Mouse (Mus musculus) right cerebral cortex, postnatal 25 days (tissue): ENCODE measurements around the gene 4930550C14Rik.

ENCODE experiments used
- DNase-seq: peaks from one replicate; pipeline ENCODE4 v3.0.0; 2022

4930550C14Rik gene

DNA sequence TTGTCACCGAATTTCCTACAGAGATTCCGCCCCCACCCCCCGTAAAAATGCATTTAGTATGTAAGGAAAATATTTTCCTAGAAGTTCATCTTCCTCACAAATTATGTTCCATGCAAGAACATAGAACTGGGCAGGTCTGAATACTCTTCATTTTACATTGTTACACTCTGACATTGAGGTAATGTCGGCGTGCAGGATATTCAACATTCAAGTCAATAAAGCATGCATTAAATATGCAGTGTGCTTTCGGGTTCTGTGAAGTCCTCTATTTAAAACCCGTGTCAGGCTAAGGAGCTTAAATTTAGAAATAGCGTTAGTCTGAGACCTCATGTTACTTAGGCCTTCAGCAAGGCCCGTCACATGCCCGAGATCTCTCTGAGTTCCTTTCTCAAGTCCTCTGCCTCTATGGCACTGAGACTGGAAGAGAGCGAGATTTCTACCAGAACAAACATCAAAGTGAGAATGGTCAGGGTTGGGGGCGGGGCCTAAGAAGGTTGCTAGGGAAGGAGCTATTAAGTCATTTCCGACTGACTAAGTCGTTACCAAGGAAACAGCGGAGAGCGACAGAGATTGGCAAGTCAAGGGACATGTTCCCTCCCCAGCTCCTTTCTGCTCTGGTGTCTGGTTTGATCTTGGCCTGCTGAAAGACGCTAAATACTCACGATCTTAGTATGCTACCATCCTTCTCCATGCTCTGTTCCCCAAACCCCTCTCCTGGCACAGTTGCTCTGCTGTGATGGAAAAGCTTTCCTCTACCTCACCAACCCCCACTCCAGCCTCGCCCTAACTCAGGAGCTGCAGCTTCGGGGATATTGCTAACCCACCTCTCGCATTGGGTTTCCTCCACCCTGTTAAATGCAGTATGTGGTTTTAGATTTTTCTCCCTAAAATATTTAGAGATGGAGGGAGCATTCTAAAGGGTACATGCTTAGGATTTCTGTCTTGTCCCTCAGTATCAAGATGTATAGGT is 2.9 kb downstream of the 4930550C14Rik start:
- peak; percentile 47 for DNase-seq

DNA sequence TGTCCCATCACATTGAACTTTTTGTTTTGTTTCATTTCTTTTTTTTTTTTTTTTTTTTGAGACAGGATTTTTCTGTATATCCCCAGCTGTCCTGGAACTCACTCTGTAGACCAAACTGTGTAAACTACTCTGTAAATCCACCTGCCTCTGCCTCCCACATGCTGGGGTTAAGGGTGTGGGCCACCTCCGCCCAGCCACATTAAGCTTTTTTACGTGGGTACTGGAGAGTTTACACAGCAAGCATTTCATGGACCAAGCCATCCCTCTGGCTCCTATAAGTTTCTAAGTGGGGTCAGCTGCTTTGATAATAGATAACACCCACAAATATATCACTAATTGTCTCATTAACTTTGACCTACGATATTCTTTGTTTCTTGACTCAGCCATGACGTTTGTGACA is 6.4 kb downstream of the 4930550C14Rik start:
- DNase-seq: no peak

DNA sequence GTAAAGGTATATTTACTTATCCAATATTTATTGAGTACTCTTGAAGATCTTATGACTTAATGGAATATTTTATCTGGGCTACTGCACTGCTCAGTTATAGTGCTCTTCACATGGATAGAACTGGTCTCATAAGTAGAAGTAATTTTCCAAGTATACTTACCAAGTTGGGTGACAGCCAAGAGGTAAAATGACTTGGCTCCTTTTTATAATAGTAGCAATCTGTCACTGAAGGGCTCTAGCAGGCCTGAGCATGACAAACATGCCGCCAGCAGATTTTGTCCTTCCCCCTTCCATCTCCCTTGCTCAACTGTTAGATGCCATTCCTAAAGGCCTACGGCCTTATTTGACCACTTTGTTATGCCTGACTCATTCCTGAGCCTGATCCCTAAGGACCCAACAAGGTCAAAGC is 6.8 kb downstream of the 4930550C14Rik start:
- no peak for DNase-seq

DNA sequence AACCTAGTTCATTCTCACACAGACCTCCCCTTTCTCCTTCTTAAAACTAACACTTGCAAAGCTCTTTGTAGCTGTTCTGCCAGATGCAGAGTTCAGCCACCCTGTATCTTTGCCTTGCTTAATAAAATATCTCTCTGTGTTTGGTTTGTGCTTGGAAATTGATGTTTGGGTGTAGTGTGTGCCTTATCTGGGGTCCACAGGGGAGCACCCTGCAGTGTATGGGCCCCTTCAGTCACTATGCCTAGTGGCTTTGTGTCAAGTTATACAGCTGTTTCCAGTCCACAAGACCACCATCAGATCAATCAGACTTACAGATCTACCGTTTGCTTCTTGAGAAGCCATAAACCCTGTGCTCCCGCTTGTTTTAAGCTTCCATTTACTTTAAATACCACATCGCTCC is 7.3 kb downstream of the 4930550C14Rik start:
- DNase-seq: no peak

DNA sequence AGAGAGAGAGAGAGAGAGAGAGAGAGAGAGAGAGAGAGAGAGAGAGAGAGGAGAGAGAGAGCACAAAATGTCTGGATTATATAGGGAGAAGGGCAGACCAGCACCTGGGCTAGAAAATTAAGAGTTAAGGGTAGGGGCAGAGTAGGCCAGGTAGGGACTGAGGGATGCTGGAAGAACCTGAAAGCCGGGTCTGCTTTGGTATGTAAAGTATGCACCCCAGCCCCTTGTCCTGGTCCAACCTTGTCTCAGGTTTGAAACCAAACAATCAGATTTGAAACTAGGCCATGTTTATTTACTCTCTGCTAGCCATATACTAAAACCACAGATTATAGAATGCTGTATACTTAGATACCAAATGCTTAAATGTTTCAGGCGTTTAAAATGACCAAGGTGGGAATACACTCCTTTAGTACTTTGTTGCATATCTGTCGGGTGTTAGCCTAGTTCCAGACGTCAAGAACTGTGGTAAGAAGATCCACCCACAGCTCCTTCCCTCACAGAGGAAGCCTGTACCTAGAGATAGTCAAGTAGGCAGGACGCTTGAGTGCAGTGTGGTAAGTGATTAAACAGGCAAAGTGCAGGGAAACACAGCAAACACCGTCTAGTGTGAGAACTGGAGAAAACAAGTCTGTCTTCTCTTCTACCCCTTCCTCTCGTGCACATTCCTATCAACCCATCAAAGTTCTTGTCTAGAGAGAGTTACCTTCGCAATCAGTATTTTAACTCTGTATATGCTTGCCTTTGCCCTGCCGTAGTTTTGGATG is 20.2 kb downstream of the 4930550C14Rik start:
- no peak for DNase-seq

DNA sequence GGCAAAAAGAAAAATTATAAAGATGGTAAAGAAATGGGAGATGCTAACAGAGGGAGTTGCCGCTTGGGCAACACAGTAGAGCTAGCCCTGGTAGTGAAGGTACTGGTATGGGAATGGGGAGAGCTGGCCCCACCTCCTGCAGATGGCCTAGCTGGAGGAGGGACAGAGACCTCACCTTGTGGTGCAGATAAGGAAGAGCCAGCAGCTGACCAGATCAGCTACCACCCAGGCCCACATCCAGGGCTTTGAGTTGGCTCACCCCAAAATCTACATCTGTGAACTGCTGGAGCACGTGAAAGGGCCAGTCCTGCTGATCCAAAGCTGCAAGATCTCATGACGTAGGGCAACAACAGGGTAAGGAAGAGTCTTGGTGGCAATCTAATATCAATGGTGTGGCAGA is 24.6 kb downstream of the 4930550C14Rik start:
- no peak for DNase-seq

DNA sequence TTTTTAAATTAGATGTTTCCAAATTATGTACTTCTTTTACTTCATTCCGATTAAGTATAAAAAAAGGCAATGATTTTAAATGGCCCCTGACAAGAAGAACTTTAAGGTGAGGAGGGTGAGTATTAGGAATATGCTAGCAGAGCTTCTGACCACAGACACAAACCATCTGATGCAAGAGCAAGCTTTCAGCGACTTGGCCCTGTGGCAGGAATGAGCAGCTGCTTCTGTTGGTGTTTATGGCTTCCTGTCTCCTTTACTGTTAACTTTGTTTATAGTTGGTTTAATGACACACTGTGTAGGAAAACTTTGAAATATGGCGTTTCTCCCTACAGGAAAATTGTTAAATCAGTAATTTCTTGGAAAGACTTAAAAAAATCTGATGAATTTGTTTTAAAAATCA is 25.5 kb downstream of the 4930550C14Rik start:
- DNase-seq: no peak

DNA sequence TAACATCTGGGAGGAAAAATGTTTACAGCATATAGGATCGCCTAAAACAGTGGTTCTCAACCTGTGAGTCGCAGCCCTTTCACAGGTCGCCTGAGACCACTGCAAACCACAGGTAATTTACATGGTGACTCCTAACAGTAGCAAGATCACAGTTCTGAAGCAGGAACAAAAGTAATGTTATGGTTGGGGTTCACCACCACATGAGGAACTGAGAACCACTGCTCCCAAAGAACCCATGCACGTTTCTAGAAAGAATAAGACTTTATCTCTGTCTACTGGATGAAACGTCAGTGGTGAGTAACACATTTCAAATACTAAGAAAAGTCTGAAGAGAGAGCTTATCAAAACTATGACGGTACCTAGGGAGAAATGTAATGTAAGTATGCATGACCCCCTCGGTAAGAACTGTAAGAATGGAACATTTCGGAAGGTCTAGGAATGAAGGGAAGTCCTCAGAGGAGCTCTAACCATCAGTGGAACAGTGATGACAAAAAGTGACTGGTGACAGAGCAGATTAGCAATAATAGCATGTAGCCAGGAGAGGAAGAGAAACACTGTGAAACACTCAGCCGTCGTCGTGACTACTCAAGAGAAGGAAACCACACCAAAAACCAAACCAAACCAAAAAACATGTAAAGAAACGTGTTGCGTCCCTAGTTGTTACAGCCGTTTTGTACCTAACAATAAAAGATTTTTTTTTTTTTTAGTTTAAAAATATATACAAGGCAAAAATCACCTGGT is 33.9 kb downstream of the 4930550C14Rik start:
- no peak for DNase-seq

DNA sequence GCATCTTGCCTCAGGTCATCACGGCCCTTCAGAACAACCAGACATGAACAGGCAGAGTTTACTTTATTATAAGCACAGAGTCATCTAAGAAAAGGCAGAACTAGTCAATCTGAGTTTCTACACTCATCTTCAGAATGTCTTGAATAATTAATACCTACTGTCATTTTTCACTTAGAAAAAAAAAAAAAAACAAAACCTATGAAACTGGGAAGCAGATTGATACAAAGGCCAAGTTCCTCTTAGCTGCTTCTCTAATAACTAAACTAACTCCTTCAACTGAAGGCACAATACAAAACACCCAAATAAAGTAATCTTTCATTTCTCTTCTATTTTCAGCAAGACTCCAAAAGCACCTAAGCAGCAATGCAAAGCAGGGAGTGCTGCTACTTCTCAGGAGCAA is 48.5 kb downstream of the 4930550C14Rik start:
- no peak for DNase-seq

DNA sequence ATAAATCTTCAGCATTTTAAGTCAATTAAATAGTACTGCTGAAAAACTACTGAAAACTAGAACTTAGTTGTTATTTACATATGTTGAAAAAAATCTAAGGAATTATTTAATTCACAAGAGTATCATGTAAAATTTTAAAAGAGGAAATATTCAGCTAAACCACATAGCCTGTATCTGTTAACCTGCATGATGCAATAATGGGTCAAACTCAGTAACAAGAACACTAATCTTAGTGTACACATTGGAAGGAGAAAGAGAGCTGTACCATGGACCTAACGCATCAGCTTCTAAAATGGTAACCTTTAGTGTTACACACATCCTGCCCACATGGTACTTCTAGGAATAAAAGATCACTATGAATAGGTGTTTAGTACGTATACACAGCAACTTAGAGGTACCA is 49.9 kb downstream of the 4930550C14Rik start:
- no peak for DNase-seq

DNA sequence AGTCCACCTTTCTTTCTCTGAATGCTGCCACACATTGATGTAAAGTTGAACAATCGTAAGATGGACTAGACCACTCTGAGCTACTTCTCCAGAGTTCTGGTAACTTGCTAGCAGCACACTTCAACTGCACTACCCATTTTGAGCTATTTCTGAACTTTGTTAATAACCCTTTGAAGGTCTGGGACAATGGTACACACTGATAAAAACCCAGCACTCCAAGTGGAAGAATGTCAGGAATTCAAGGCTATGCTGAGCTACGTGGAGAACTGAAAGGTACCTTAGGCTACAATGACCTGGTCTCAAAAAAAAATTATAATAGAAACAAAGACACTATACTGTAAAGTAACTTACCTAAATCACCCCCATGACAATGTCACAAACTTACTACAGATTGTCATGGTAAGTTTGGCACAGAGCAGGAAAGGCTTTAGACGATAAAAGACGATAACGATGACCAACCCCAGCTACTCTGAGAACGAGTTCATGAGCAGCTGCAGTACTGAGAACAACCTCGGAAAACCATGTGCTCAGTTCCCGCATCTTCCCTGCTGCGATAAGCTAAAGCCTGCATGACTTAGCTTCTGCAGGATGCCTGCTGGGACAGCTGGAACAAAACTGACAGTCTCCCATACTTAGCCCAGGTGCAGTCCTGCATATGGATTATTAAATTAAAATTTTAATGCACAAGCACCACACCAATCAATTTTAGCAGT is 70.8 kb downstream of the 4930550C14Rik start:
- DNase-seq: no peak
